Mouse (Mus musculus): ENCODE results near the gene Nos3. TPM values are rescaled to one million over a fixed set of nuclear protein-coding genes. Genes with fewer than 3 reads are reported as not detected.

The Nos3 gene
- total RNA-seq, 2 experiments from 2014 or later: 8.8 to 10.1 TPM

- intact Hi-C loops (cut with DNase I): no loop called here
- DNase-seq (ENCODE audit: extremely low spot score in 1 of 2, low spot score in 2 of 2): peak in 1 of 2 experiments; percentile 21
Measured at GRCm38 (mm10) chr5:24342966-24343365, 21.6 kb upstream of the Nos3 start.

DNA sequence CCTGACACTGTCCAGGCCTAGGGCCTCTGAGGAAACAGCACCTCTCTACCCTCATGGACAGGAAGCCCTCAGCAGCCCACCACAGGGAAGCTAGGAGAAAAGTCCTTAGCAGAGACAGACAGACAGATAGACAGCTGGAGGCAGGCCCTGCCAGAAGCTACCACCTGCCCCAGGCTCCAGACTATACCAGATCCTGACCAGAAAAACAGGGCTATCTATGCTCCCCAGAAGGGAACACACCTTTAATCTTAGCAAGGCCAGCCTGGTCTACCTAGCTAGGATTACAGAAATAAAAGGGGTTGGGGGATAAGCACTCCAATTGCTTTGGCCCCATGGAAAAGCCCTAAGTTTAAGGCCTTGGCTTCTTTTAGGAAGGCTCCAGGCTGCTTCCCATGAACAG lies 21.2 kb upstream of the Nos3 start:
- no peak for DNase-seq (ENCODE audit: extremely low spot score in 1 of 2, low spot score in 2 of 2)
- intact Hi-C loops (cut with DNase I): no loop called here

DNA sequence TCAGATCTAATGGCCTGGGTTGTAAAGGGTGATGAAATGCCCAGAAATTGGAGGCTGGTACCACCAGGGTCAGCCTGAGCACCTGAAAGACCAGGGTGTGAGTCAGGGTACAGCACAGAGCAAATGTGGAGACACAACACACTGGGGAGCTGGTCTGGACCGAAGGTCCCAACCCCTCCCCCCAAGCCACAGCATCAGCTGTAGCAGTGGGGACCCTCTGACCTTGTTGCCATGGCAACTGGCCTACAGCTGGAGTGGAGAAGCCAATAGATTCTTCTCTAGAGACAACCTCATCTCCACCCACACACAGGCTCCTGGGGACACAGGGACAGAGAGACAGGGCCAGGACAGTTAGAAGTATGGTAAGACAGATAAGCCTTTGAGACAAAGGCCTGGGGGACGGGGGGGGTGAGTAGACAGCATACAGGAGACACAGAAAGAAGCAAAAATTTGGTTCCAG lies 20.6 kb upstream of the Nos3 start:
- intact Hi-C loops (cut with DNase I): no loop called here
- no peak for DNase-seq (ENCODE audit: extremely low spot score in 1 of 2, low spot score in 2 of 2)

DNA sequence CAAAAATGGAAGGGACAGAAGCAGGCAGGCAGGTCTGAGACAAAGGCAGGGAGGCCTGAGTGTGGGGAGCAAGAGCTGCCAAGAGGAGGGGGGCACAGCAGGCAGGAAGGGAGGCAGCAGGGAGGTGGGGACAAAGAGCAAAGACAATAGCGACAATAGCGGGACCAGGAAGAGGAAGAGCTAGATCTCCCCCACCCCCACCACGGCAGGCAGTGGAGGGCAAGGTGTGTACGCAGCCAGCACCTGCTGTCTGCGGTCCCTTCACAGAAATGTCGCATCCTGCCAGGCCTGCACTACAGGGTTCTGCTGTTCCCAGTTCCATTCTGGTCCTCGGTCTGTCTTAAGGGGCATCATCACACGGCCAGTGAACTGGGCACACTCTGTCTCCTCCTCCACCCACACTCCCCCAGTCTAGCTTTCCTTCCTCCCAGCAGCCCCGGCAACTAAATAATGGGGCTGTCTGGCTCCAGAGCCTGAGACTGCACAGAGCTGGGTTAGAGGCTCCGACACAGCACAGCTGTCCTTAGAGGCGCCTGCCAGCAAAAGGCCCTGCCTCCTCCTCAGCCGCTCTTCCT lies 20.0 kb upstream of the Nos3 start:
- DNase-seq (ENCODE audit: extremely low spot score in 1 of 2, low spot score in 2 of 2): no peak
- intact Hi-C loops (cut with DNase I): no loop called here

DNA sequence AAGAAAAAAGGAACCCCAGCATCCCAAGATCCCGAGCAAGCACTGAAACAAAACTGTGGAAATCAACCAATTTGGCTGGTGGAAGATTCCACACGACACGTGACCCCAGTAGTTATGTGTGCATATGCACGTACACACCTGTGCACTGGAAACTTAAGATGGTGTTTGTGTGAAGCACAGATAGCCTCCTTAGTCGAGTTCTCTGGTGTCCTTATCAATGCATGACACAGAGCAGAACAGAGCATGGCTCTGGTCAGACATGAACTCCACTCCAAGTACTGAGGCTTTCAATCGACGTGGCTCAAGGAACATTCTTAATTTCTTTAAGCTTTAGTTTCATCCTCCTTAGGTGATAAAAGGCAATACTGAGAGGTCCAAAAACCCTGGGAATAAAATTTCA lies 18.3 kb upstream of the Nos3 start:
- intact Hi-C loops (cut with DNase I): no loop called here
- no peak for DNase-seq (ENCODE audit: extremely low spot score in 1 of 2, low spot score in 2 of 2)

GRCm38 (mm10) chr5:24347186-24347875 lies 17.3 kb upstream of the Nos3 start:
- intact Hi-C loops (cut with DNase I): no loop called here
- DNase-seq (ENCODE audit: extremely low spot score in 1 of 2, low spot score in 2 of 2): no peak

DNA sequence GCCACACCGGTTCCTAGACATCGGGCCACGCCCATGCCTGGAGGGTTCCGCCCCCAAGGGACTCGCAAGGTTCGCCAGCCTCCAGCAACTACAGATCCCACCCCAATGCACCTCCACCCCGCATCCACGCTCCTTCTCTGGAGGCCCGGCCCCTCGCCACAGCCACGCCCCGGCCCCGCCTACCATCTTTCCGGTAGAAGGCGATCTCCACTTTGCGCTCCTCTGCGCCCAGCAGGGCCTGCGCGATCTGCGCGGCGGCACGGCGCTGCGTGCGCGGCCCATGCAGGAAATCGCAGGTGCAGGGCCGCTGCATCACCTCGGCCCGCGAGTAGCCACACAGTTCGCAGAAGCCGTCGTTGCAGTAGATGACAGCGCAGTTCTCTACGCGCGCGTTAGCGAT lies 16.5 kb upstream of the Nos3 start:
- intact Hi-C loops (cut with DNase I): no loop called here
- DNase-seq (ENCODE audit: extremely low spot score in 1 of 2, low spot score in 2 of 2): peak in 1 of 2 experiments; percentile 76

DNA sequence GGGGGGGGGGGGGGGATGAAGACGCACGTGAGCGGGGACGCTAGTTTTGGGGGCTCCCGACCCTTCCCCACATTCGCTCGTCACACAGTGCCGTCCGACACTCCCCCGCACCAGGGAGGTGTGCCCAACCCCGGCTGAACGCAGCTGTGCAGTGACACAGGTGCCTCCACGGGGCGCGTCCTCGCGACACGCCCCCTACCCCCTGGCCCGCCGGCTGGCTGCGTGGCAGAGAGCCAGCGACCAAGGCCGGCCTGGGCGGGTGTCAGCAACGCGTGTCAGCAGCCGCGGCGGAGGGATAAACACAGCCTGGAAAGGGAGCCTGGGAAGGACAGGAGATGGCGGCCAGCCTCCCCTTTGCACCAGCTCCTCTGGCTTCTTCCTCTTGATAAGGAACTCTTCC lies 16.1 kb upstream of the Nos3 start:
- peak in 1 of 2 experiments; percentile 55 for DNase-seq (ENCODE audit: extremely low spot score in 1 of 2, low spot score in 2 of 2)

GRCm38 (mm10) chr5:24350073-24350472 lies 14.5 kb upstream of the Nos3 start:
- intact Hi-C loops (cut with DNase I): no loop called here

More for the DNA sequence above, 16.1 kb upstream of the Nos3 start:
- intact Hi-C loops (cut with DNase I): no loop called here

GRCm38 (mm10) chr5:24350531-24351250 lies 13.9 kb upstream of the Nos3 start:
- DNase-seq (ENCODE audit: extremely low spot score in 1 of 2, low spot score in 2 of 2): no peak
- intact Hi-C loops (cut with DNase I): no loop called here

More at GRCm38 (mm10) chr5:24350073-24350472, 14.5 kb upstream of the Nos3 start:
- no peak for DNase-seq (ENCODE audit: extremely low spot score in 1 of 2, low spot score in 2 of 2)

DNA sequence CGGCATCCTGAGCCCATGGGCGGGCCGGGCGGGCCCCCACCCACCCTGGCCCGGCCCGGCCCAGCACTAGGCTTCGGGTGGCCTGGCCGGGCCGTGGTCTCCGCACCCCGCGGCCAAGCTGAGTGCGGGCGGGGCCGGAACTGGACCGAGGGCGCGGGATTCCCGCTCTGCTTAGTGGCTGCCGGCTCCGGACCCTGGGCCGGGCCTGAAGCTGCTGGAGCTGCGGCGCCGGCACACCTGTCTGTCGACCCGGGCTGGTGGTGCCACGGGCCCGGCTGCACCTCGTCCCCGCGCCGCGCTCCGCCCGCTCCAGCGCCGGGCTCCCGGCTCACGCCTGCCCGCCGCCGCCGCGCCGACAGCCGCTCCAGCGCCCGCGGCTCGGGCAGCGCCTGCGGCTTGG lies 13.3 kb upstream of the Nos3 start, which contains the start of gene Kcnh2:
Gene Kcnh2, minus strand, starts transcription at position 327 of the 400 bp plus-strand sequence.
- intact Hi-C loops (cut with DNase I): no loop called here
- no peak for DNase-seq (ENCODE audit: extremely low spot score in 1 of 2, low spot score in 2 of 2)

- intact Hi-C loops (cut with DNase I): no loop called here
- peak; percentile 84 to 93 for DNase-seq (ENCODE audit: extremely low spot score in 1 of 2, low spot score in 2 of 2)
Measured at GRCm38 (mm10) chr5:24351701-24352171, 12.9 kb upstream of the Nos3 start.

DNA sequence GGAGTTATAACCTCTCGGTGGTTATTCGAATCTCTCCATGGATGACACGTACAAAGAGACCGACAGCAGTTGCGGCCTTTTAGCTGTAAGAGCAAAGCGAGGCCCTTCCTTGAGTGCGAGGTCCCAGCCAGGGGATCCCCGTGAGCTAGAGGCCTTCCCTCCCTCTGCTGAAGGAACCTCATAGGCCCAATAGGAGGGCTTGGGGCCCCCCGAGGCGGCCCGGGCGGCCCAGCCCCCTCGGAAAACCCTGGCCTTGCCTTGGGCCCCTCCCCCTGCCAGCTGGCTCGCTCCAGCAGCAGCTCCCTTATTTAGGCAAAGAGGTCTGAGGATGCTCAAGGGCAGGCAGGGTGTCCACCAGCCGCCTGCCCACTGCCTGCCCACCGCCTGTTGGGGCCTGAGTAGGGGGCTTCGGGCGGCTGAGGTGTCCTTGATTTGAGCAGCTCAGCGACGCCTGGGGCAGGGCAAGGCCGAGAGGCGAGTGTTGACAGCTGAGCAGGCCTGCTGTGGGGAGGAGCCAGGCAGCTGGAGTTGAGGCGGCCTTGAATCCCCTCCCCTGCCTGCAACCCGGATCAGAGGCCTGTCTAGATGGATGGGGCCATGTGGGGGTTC lies 12.3 kb upstream of the Nos3 start:
- DNase-seq (ENCODE audit: extremely low spot score in 1 of 2, low spot score in 2 of 2): peak in 1 of 2 experiments; percentile 42
- intact Hi-C loops (cut with DNase I): no loop called here

GRCm38 (mm10) chr5:24353327-24353726 lies 11.3 kb upstream of the Nos3 start:
- intact Hi-C loops (cut with DNase I): no loop called here
- no peak for DNase-seq (ENCODE audit: extremely low spot score in 1 of 2, low spot score in 2 of 2)

- intact Hi-C loops (cut with DNase I): no loop called here
- DNase-seq (ENCODE audit: extremely low spot score in 1 of 2, low spot score in 2 of 2): no peak
Measured at GRCm38 (mm10) chr5:24356764-24357163, 7.8 kb upstream of the Nos3 start.

DNA sequence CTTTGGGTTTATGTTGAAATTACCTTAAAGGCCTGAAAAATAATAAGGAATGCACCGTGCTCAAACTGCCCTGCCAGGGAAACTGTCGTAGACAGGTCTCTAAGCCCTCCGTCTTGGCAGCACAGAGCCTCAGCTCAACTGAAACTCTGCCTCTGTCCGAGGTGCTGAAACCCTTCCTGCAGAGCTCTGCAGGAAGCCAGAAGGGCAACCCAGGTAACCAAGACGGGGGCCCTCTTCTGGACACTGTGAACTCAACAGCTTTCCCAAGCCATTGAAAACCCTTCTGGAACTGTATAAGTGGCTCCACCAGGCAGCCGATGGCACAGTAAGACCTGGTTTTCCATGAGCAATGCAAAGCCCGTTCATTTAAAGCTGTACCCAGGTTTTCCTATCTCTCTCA lies 7.1 kb upstream of the Nos3 start:
- peak in 1 of 2 experiments; percentile 77 for DNase-seq (ENCODE audit: extremely low spot score in 1 of 2, low spot score in 2 of 2)
- intact Hi-C loops (cut with DNase I): no loop called here

- intact Hi-C loops (cut with DNase I): loop anchor here (2.0 to 10.0 kb wide), 2 partner anchors 94 to 196 kb away; partner anchors contain the start of gene Nupl2
Measured at GRCm38 (mm10) chr5:24360792-24361454, 3.7 kb upstream of the Nos3 start.

DNA sequence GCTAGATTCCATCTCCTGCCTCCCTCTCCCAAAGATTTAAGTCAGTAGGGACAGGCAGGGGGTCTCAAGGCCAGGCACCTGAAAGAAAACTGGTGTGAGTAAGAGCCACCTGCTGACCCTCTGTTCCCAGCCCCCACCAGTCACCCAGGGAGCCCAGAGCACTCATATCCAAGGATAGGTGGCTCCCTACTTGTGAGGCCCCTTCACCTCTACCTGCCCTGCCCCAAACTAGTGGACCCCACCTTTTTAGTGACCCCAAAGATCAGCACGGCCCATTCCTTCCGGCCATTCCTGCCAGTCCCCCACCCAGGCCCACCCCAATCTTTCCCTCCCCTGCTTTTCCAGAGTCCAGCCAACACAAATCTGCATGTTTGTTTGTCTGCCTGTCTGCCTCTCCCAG lies 1.1 kb upstream of the Nos3 start:
- no peak for DNase-seq (ENCODE audit: extremely low spot score in 1 of 2, low spot score in 2 of 2)
- intact Hi-C loops (cut with DNase I): loop anchor here (10.0 kb wide), 1 partner anchor 199 kb away; the partner anchor contains the start of gene Nupl2

More at GRCm38 (mm10) chr5:24360792-24361454, 3.7 kb upstream of the Nos3 start:
- peak; percentile 76 to 77 for DNase-seq (ENCODE audit: extremely low spot score in 1 of 2, low spot score in 2 of 2)

All from left cerebral cortex, postnatal 10 days (tissue).